ENCODE assay signal across 8 mouse cellular contexts in genomic region chr2:150451180-150451919, GRCm38 (mm10). TPM values are rescaled to one million over a fixed set of nuclear protein-coding genes. Genes with fewer than 3 reads are reported as not detected.
DNase-seq lines count a peak whose midpoint lies in the region; ATAC-seq and TF ChIP-seq lines count a peak whose summit lies in the region.
"Not testable (repeated sequence)": the region's sequence is repeated elsewhere in the genome, so short reads cannot be mapped to it uniquely, and the experiment has no call there.

Gene Zfp442, minus strand, starts transcription at chr2:150451486.

- H3K27ac ChIP-seq in neural tube, embryonic 15.5 days (replicated peaks) = peak within 1 kb of the TSS; percentile 68; the same call in 1 of the 2 replicates

- WGBS in lung, adult 2 months = under 1% methylated on average over 18 of the region's 18 CpGs
- WGBS in neural tube, embryonic 15.5 days = 0% methylated on average over 17 of the region's 18 CpGs

- H3K36me3 ChIP-seq in neural tube, embryonic 15.5 days = not testable (repeated sequence)

- peak within 1 kb of the TSS; percentile 59 for H3K4me3 ChIP-seq in lung, adult 2 months (replicated peaks; ENCODE audit: extremely low read depth, low read depth, low read length)
- peak within 1 kb of the TSS; percentile 52 for H3K4me3 ChIP-seq in neural tube, embryonic 15.5 days (replicated peaks)

- peak; percentile 97 to 98 for ATAC-seq in hematopoietic stem cell, adult 5-6 weeks (replicated peaks in 1 of 2; ENCODE audit: insufficient read depth in 1 of 2, low FRiP score in 2 of 2, low TSS enrichment in 1 of 2, low read depth in 1 of 2, poor library complexity in 2 of 2, severe bottlenecking in 2 of 2)
- peak; percentile 99 for ATAC-seq in neural tube, embryonic 15.5 days (ENCODE audit: low FRiP score)

- peak within 1 kb of the TSS; percentile 58 for H3K9ac ChIP-seq in neural tube, embryonic 15.5 days (replicated peaks)

- TF ChIP-seq POLR2A in lung, adult 2 months (IDR thresholded peaks at IDR 0.05; ENCODE audit: borderline replicate concordance, extremely low read depth, low read depth, low read length) = not testable (repeated sequence)

- TF ChIP-seq CTCF in lung, adult 2 months (IDR thresholded peaks at IDR 0.05; ENCODE audit: insufficient read depth, low read length) = not testable (repeated sequence)

- peak within 1 kb of the TSS; percentile 63 for H3K4me2 ChIP-seq in neural tube, embryonic 15.5 days

- H3K9me3 ChIP-seq in neural tube, embryonic 15.5 days (replicated peaks) = not testable (repeated sequence)

- not testable (repeated sequence) for H3K4me1 ChIP-seq in lung, adult 2 months (ENCODE audit: control insufficient read depth, insufficient read depth, low read length); neural tube, embryonic 15.5 days

- DNase-seq in MN1 (ENCODE audit: low spot score) = peak; percentile 69
- DNase-seq in cerebellum, adult 9-10 months = peak; percentile 87
- peak; percentile 64 to 80 for DNase-seq in frontal cortex, adult 2 months (ENCODE audit: extremely low spot score in 1 of 2, low spot score in 1 of 2)
- peak; percentile 66 to 77 for DNase-seq in layer of hippocampus, adult 8-10 months (ENCODE audit: low spot score in 2 of 2)
- DNase-seq in lung, adult 2 months = peak; percentile 79
- DNase-seq in testis, postnatal 14 days (ENCODE audit: low spot score) = peak; percentile 70

- not testable (repeated sequence) for H3K27me3 ChIP-seq in neural tube, embryonic 15.5 days (replicated peaks)

RNA-seq across cellular contexts. Expression of gene Zfp442, which starts in this region (rescaled TPM):
- 1.3 and 1.7 TPM in 2 replicates for polyA plus RNA-seq in frontal cortex, adult 2 months (2012; rRNA removed)
- total RNA-seq in hematopoietic stem cell, adult 5-6 weeks (2017) = 7.7 and 9.1 TPM in 2 replicates
- 10 to 100 TPM in 1 of 4 experiments, 1 to 10 TPM in 3; 8.3 to 10.0 (median 8.9) TPM for total RNA-seq in layer of hippocampus, adult 8-10 months (2022)
- polyA plus RNA-seq in lung, adult 2 months (2012; rRNA removed) = 0.15 and 0.28 TPM in 2 replicates
- 8.0 and 9.1 TPM in 2 replicates for polyA plus RNA-seq in neural tube, embryonic 15.5 days (2015; fragmentation: Nextera tagmentation; extraction: Ambion mirVana)

Comparison
In these comparisons a context has a peak if more than half of its experiments do, and no peak if none do; other contexts are left out.
1. Peak in every context shown above with its lines: DNase-seq, ATAC-seq, H3K4me3 ChIP-seq and H3K27ac ChIP-seq.
2. Peak in DNase-seq and H3K4me3 ChIP-seq in lung, adult 2 months; RNA of the gene not detected or under 1 TPM.